Mouse (Mus musculus) kidney, embryonic 15.5 days (tissue): Measurements from ENCODE around the gene Sp1. TPM values are rescaled to one million over a fixed set of nuclear protein-coding genes. Genes with fewer than 3 reads are reported as not detected.
A peak's percentile ranks its signal among the peaks of the same experiment; 100 is the strongest.

Source experiments
- ATAC-seq: fragments of 200-750 bp; cut with Nextera tagmentation; replicated peaks from 2 replicates; pipeline ENCODE4 v1.8.0; 2017; ENCODE audit warnings: moderate TSS enrichment; ENCODE audit not compliant: low FRiP score
- H3K27ac ChIP-seq: fragments of 300-500 bp; sonication (generic); 2 replicates; pipeline ENCODE4 v1.5.1; 2015; ENCODE audit warnings: mild to moderate bottlenecking, inconsistent platforms
- H3K27me3 ChIP-seq: fragments of 300-500 bp; sonication (generic); 2 replicates; pipeline ENCODE4 v1.6.1; 2015; ENCODE audit warnings: inconsistent platforms
- H3K36me3 ChIP-seq: fragments of 300-500 bp; sonication (generic); 2 replicates; pipeline ENCODE4 v1.6.1; 2015; ENCODE audit warnings: inconsistent platforms
- H3K4me1 ChIP-seq: fragments of 300-500 bp; sonication (generic); 2 replicates; pipeline ENCODE4 v1.6.1; 2015; ENCODE audit warnings: inconsistent platforms
- H3K4me2 ChIP-seq: fragments of 300-500 bp; sonication (generic); 2 replicates; pipeline ENCODE4 v1.6.1; 2015; ENCODE audit warnings: moderate library complexity, mild to moderate bottlenecking, inconsistent platforms
- H3K4me3 ChIP-seq: fragments of 300-500 bp; sonication (generic); replicated peaks from 2 replicates; pipeline ENCODE4 v1.5.1; 2015; ENCODE audit warnings: mild to moderate bottlenecking, inconsistent platforms
- H3K9ac ChIP-seq: fragments of 300-500 bp; sonication (generic); 2 replicates; pipeline ENCODE4 v1.6.1; 2015; ENCODE audit warnings: mild to moderate bottlenecking, inconsistent platforms
- H3K9me3 ChIP-seq: fragments of 300-500 bp; sonication (generic); replicated peaks from 2 replicates; pipeline ENCODE4 v1.6.1; 2016; ENCODE audit warnings: inconsistent platforms
- WGBS: fragments of 180-500 bp; shearing (Covaris S2); methylation state at CpG from one replicate; pipeline ENCODE4 v1.1.7; 2015; ENCODE audit warnings: mixed read lengths; 5-methylcytosine and 5-hydroxymethylcytosine counted together
- polyA plus RNA-seq: library from polyadenylated mRNA; unstranded; fragments of >200 nt; fragmentation: Nextera tagmentation; extraction: Ambion mirVana; gene quantifications from 2 replicates; pipeline ENCODE4 v1.2.1, GENCODE M21; 2015

Gene Sp1
- polyA plus RNA-seq, 1 experiment from 2014 or later, result 10.8 TPM

GRCm38 (mm10) chr15:102451666-102452430 is 45.9 kb downstream of the Sp1 start:
- H3K9ac ChIP-seq, result no peak overlapping the region
- H3K27me3 ChIP-seq, result no peaks in the 10 kb centered on the region
- no peaks in the 10 kb centered on the region for H3K9me3 ChIP-seq
- WGBS, result 84% methylated on average over 26 of the region's 26 CpGs
- no peaks in the 10 kb centered on the region for H3K4me1 ChIP-seq
- H3K4me3 ChIP-seq, result no peak overlapping the region
- H3K27ac ChIP-seq, result no peak overlapping the region
- H3K4me2 ChIP-seq, result no peak overlapping the region
- ATAC-seq, result no peak
- H3K36me3 ChIP-seq, result no peaks in the 10 kb centered on the region

- no peaks in the 10 kb centered on the region for H3K36me3 ChIP-seq
- no peak for ATAC-seq
- H3K4me1 ChIP-seq, result peaks cover 28% of the 10 kb centered on the region
- WGBS, result 38% methylated on average over 6 of the region's 6 CpGs
- H3K9me3 ChIP-seq, result no peaks in the 10 kb centered on the region
- no peak overlapping the region for H3K27ac ChIP-seq
- H3K27me3 ChIP-seq, result no peaks in the 10 kb centered on the region
- no peak overlapping the region for H3K9ac ChIP-seq
- H3K4me3 ChIP-seq, result no peak overlapping the region
- no peak overlapping the region for H3K4me2 ChIP-seq
Measured at GRCm38 (mm10) chr15:102455993-102456392, 50.0 kb downstream of the Sp1 start.

- ATAC-seq, result no peak
- H3K4me2 ChIP-seq, result peak overlapping the region; percentile 66
- peaks cover 7% of the 10 kb centered on the region for H3K36me3 ChIP-seq
- peak overlapping the region; percentile 39; the same call in 1 of the 2 replicates for H3K9ac ChIP-seq
- H3K9me3 ChIP-seq, result no peaks in the 10 kb centered on the region
- H3K27me3 ChIP-seq, result no peaks in the 10 kb centered on the region
- WGBS, result 67% methylated on average over 5 of the region's 5 CpGs
- H3K4me3 ChIP-seq, result peak overlapping the region; percentile 51
- H3K27ac ChIP-seq, result 0 out of 2 replicates have a peak overlapping the region, but pooled peaks have one; percentile 61
- peaks cover 33% of the 10 kb centered on the region for H3K4me1 ChIP-seq
Measured at GRCm38 (mm10) chr15:102458050-102458736, 52.2 kb downstream of the Sp1 start.

- Histone ChIP-seq H3K9me3 (no peaks in the 10 kb centered on the region), H3K4me2 (peak within 1 kb of the TSS; percentile 66), H3K36me3 (peaks cover 10% of the 10 kb centered on the region), H3K9ac (peak within 1 kb of the TSS; percentile 39), H3K27ac (peak within 1 kb of the TSS; percentile 61; the same call in 1 of the 2 replicates), H3K4me1 (peaks cover 33% of the 10 kb centered on the region), H3K4me3 (peak within 1 kb of the TSS; percentile 51), H3K27me3 (no peaks in the 10 kb centered on the region)
- ATAC-seq, result peak; percentile 81
- WGBS, result under 1% methylated on average over 19 of the region's 19 CpGs
Measured at GRCm38 (mm10) chr15:102458904-102459317, 53.0 kb downstream of the Sp1 start, which contains the start of gene Prr13. Gene Prr13, plus strand, starts transcription at chr15:102459028.

GRCm38 (mm10) chr15:102459381-102459780 is 53.4 kb downstream of the Sp1 start:
- H3K27me3 ChIP-seq, result no peaks in the 10 kb centered on the region
- whole genome bisulfite sequencing, result 35% methylated on average over 6 of the region's 6 CpGs
- no peaks in the 10 kb centered on the region for H3K9me3 ChIP-seq
- peak overlapping the region; percentile 51 for H3K4me3 ChIP-seq
- no peak for ATAC-seq
- H3K4me2 ChIP-seq, result peak overlapping the region; percentile 66
- H3K36me3 ChIP-seq, result peaks cover 10% of the 10 kb centered on the region
- H3K9ac ChIP-seq, result peak overlapping the region; percentile 39
- H3K4me1 ChIP-seq, result peaks cover 33% of the 10 kb centered on the region
- peak overlapping the region; percentile 61; the same call in 1 of the 2 replicates for H3K27ac ChIP-seq

GRCm38 (mm10) chr15:102459847-102460246 is 53.9 kb downstream of the Sp1 start:
- Histone ChIP-seq H3K4me3 (peak overlapping the region; percentile 51), H3K4me1 (peaks cover 33% of the 10 kb centered on the region), H3K4me2 (peak overlapping the region; percentile 66), H3K9me3 (no peaks in the 10 kb centered on the region), H3K27ac (no peak overlapping the region), H3K36me3 (peaks cover 10% of the 10 kb centered on the region), H3K9ac (peak overlapping the region; percentile 17; the same call in 1 of the 2 replicates), H3K27me3 (no peaks in the 10 kb centered on the region)
- ATAC-seq, result no peak
- WGBS, result 61% methylated on average over 5 of the region's 5 CpGs

- no peaks in the 10 kb centered on the region for H3K9me3 ChIP-seq
- peaks cover 10% of the 10 kb centered on the region for H3K36me3 ChIP-seq
- peak overlapping the region; percentile 17; the same call in 1 of the 2 replicates for H3K9ac ChIP-seq
- ATAC-seq, result no peak
- no peaks in the 10 kb centered on the region for H3K27me3 ChIP-seq
- H3K4me1 ChIP-seq, result peaks cover 33% of the 10 kb centered on the region
- H3K4me2 ChIP-seq, result peak overlapping the region; percentile 66
- 50% methylated on average over 12 of the region's 12 CpGs for WGBS
- H3K27ac ChIP-seq, result no peak overlapping the region
- peak overlapping the region; percentile 22; the same call in 1 of the 2 replicates for H3K4me3 ChIP-seq
Measured at GRCm38 (mm10) chr15:102460409-102460808, 54.5 kb downstream of the Sp1 start.

GRCm38 (mm10) chr15:102460971-102461370 is 55.0 kb downstream of the Sp1 start:
- Histone ChIP-seq H3K36me3 (peaks cover 10% of the 10 kb centered on the region), H3K4me1 (peaks cover 33% of the 10 kb centered on the region), H3K27me3 (no peaks in the 10 kb centered on the region), H3K4me2 (peak overlapping the region; percentile 66), H3K9me3 (no peaks in the 10 kb centered on the region), H3K4me3 (no peak overlapping the region), H3K27ac (peak overlapping the region; percentile 1; the same call in 1 of the 2 replicates), H3K9ac (no peak overlapping the region)
- no peak for ATAC-seq
- 45% methylated on average over 4 of the region's 4 CpGs for WGBS

- H3K4me1 ChIP-seq, result peaks cover 33% of the 10 kb centered on the region
- H3K9me3 ChIP-seq, result no peaks in the 10 kb centered on the region
- peaks cover 10% of the 10 kb centered on the region for H3K36me3 ChIP-seq
- H3K4me2 ChIP-seq, result peak overlapping the region; percentile 66; the same call in 1 of the 2 replicates
- no peak for ATAC-seq
- 78% methylated on average over 9 of the region's 9 CpGs for WGBS
- no peak overlapping the region for H3K4me3 ChIP-seq
- no peak overlapping the region for H3K9ac ChIP-seq
- no peak overlapping the region; the same call in 1 of the 2 replicates for H3K27ac ChIP-seq
- no peaks in the 10 kb centered on the region for H3K27me3 ChIP-seq
Measured at GRCm38 (mm10) chr15:102461430-102462075, 55.6 kb downstream of the Sp1 start.

- Histone ChIP-seq H3K4me2 (no peak overlapping the region), H3K36me3 (peaks cover 10% of the 10 kb centered on the region), H3K4me3 (no peak overlapping the region), H3K27me3 (no peaks in the 10 kb centered on the region), H3K9ac (no peak overlapping the region), H3K27ac (no peak overlapping the region), H3K9me3 (no peaks in the 10 kb centered on the region), H3K4me1 (peaks cover 29% of the 10 kb centered on the region)
- ATAC-seq, result no peak
Measured at GRCm38 (mm10) chr15:102463666-102464065, 57.7 kb downstream of the Sp1 start.

GRCm38 (mm10) chr15:102468675-102469370 is 62.9 kb downstream of the Sp1 start:
- 94% methylated on average over 9 of the region's 9 CpGs for WGBS
- H3K9me3 ChIP-seq, result no peaks in the 10 kb centered on the region
- H3K4me1 ChIP-seq, result peaks cover 12% of the 10 kb centered on the region
- no peak for ATAC-seq
- no peak overlapping the region for H3K9ac ChIP-seq
- H3K36me3 ChIP-seq, result peaks cover 8% of the 10 kb centered on the region; the same call in 1 of the 2 replicates
- no peak overlapping the region for H3K27ac ChIP-seq
- no peaks in the 10 kb centered on the region for H3K27me3 ChIP-seq
- no peak overlapping the region for H3K4me2 ChIP-seq
- no peak overlapping the region for H3K4me3 ChIP-seq
